Mouse (Mus musculus): ENCODE measurements around the gene Fam199x. TPM values are rescaled to one million over a fixed set of nuclear protein-coding genes. Genes with fewer than 3 reads are reported as not detected.

Gene Fam199x
- total RNA-seq (2014; rRNA removed; ENCODE audit: low replicate concordance) = 3.3 and 5.9 TPM in 2 replicates
- 2.2 and 2.4 TPM in 2 replicates for polyA plus RNA-seq (2015; fragmentation: Nextera tagmentation; extraction: Ambion mirVana)

- Histone ChIP-seq H3K9me3 (replicated peaks; ENCODE audit: control insufficient read depth, low read length) (no peaks in the 10 kb centered on the region), H3K9ac (replicated peaks; ENCODE audit: low read depth, low read length) (peak within 1 kb of the TSS; percentile 64), H3K36me3 (replicated peaks; ENCODE audit: control insufficient read depth, insufficient read depth, low read length) (no peaks in the 10 kb centered on the region), H3K4me3 (ENCODE audit: low read depth, low read length) (peak within 1 kb of the TSS; percentile 81), H3K4me2 (ENCODE audit: low read depth, low read length) (peak within 1 kb of the TSS; percentile 87), H3K27me3 (ENCODE audit: control insufficient read depth, insufficient read depth, low read length) (no peaks in the 10 kb centered on the region), H3K4me1 (ENCODE audit: control insufficient read depth, insufficient read depth) (peaks cover 3% of the 10 kb centered on the region; the same call in 1 of the 2 replicates), H3K27ac (ENCODE audit: low read depth) (0 out of 2 replicates have a peak within 1 kb of the TSS, but pooled peaks have one; percentile 7)
- TF ChIP-seq CTCF (IDR thresholded peaks at IDR 0.05; ENCODE audit: low read depth) (peak; percentile 46), EP300 (IDR thresholded peaks at IDR 0.05; ENCODE audit: low read depth) (no peak)
- 15% methylated on average over 46 of the region's 62 CpGs for WGBS
- peak; percentile 49 for DNase-seq (ENCODE audit: low spot score)
- ATAC-seq (ENCODE audit: insufficient read depth, low read depth) = peak; percentile 94
Observed at GRCm38 (mm10) chrX:137049425-137050225, at the start of gene Fam199x. Fam199x (plus strand) TSS chrX:137049594.

- no peak overlapping the region for H3K9ac ChIP-seq (replicated peaks; ENCODE audit: low read depth, low read length)
- H3K4me2 ChIP-seq (ENCODE audit: low read depth, low read length) = no peak overlapping the region
- TF ChIP-seq EP300 (IDR thresholded peaks at IDR 0.05; ENCODE audit: low read depth) (no peak), CTCF (IDR thresholded peaks at IDR 0.05; ENCODE audit: low read depth) (peak; percentile 55)
- no peak overlapping the region for H3K27ac ChIP-seq (ENCODE audit: low read depth)
- H3K27me3 ChIP-seq (ENCODE audit: control insufficient read depth, insufficient read depth, low read length) = no peaks in the 10 kb centered on the region
- ATAC-seq (ENCODE audit: insufficient read depth, low read depth) = no peak
- WGBS = 44% methylated on average over 6 of the region's 6 CpGs
- H3K4me3 ChIP-seq (ENCODE audit: low read depth, low read length) = no peak overlapping the region
- peak; percentile 41 for DNase-seq (ENCODE audit: low spot score)
- no peaks in the 10 kb centered on the region for H3K9me3 ChIP-seq (replicated peaks; ENCODE audit: control insufficient read depth, low read length)
- peaks cover 13% of the 10 kb centered on the region; the same call in 1 of the 2 replicates for H3K36me3 ChIP-seq (replicated peaks; ENCODE audit: control insufficient read depth, insufficient read depth, low read length)
- H3K4me1 ChIP-seq (ENCODE audit: control insufficient read depth, insufficient read depth) = no peaks in the 10 kb centered on the region
Observed at GRCm38 (mm10) chrX:137015099-137015709, 34.2 kb upstream of the Fam199x start.

- no peaks in the 10 kb centered on the region for H3K27me3 ChIP-seq (ENCODE audit: control insufficient read depth, insufficient read depth, low read length)
- no peak overlapping the region for H3K9ac ChIP-seq (replicated peaks; ENCODE audit: low read depth, low read length)
- H3K27ac ChIP-seq (ENCODE audit: low read depth) = no peak overlapping the region
- ATAC-seq (ENCODE audit: insufficient read depth, low read depth) (no peak), DNase-seq (ENCODE audit: low spot score) (no peak)
- no peak overlapping the region for H3K4me2 ChIP-seq (ENCODE audit: low read depth, low read length)
- H3K36me3 ChIP-seq (replicated peaks; ENCODE audit: control insufficient read depth, insufficient read depth, low read length) = peaks cover 13% of the 10 kb centered on the region; the same call in 1 of the 2 replicates
- H3K4me1 ChIP-seq (ENCODE audit: control insufficient read depth, insufficient read depth) = no peaks in the 10 kb centered on the region
- 68% methylated on average over 1 of the region's 1 CpGs for WGBS
- no peak overlapping the region for H3K4me3 ChIP-seq (ENCODE audit: low read depth, low read length)
- TF ChIP-seq CTCF (IDR thresholded peaks at IDR 0.05; ENCODE audit: low read depth) (no peak), EP300 (IDR thresholded peaks at IDR 0.05; ENCODE audit: low read depth) (no peak)
- H3K9me3 ChIP-seq (replicated peaks; ENCODE audit: control insufficient read depth, low read length) = no peaks in the 10 kb centered on the region
Observed at GRCm38 (mm10) chrX:137017668-137018067, 31.7 kb upstream of the Fam199x start.

GRCm38 (mm10) chrX:137019310-137019709 is 30.1 kb upstream of the Fam199x start:
- Histone ChIP-seq H3K27ac (ENCODE audit: low read depth) (no peak overlapping the region), H3K4me1 (ENCODE audit: control insufficient read depth, insufficient read depth) (no peaks in the 10 kb centered on the region), H3K4me3 (ENCODE audit: low read depth, low read length) (no peak overlapping the region), H3K9me3 (replicated peaks; ENCODE audit: control insufficient read depth, low read length) (no peaks in the 10 kb centered on the region), H3K9ac (replicated peaks; ENCODE audit: low read depth, low read length) (no peak overlapping the region), H3K36me3 (replicated peaks; ENCODE audit: control insufficient read depth, insufficient read depth, low read length) (0 out of 2 replicates have a peak, but pooled peaks cover 2% of the 10 kb centered on the region), H3K27me3 (ENCODE audit: control insufficient read depth, insufficient read depth, low read length) (no peaks in the 10 kb centered on the region), H3K4me2 (ENCODE audit: low read depth, low read length) (no peak overlapping the region)
- WGBS = 6% methylated on average over 1 of the region's 1 CpGs
- DNase-seq (ENCODE audit: low spot score) (peak; percentile 9), ATAC-seq (ENCODE audit: insufficient read depth, low read depth) (peak; percentile 33; the same call in 1 of the 2 replicates)
- TF ChIP-seq CTCF (IDR thresholded peaks at IDR 0.05; ENCODE audit: low read depth) = peak; percentile 61
- no peak for TF ChIP-seq EP300 (IDR thresholded peaks at IDR 0.05; ENCODE audit: low read depth)

- no peak overlapping the region for H3K27ac ChIP-seq (ENCODE audit: low read depth)
- no peaks in the 10 kb centered on the region for H3K4me1 ChIP-seq (ENCODE audit: control insufficient read depth, insufficient read depth)
- no peak overlapping the region for H3K4me3 ChIP-seq (ENCODE audit: low read depth, low read length)
- no peak for DNase-seq (ENCODE audit: low spot score)
- no peaks in the 10 kb centered on the region for H3K27me3 ChIP-seq (ENCODE audit: control insufficient read depth, insufficient read depth, low read length)
- no peak for TF ChIP-seq EP300 (IDR thresholded peaks at IDR 0.05; ENCODE audit: low read depth)
- TF ChIP-seq CTCF (IDR thresholded peaks at IDR 0.05; ENCODE audit: low read depth) = no peak
- no peak overlapping the region for H3K4me2 ChIP-seq (ENCODE audit: low read depth, low read length)
- no peak for ATAC-seq (ENCODE audit: insufficient read depth, low read depth)
- no peaks in the 10 kb centered on the region for H3K9me3 ChIP-seq (replicated peaks; ENCODE audit: control insufficient read depth, low read length)
- peaks cover 9% of the 10 kb centered on the region; the same call in 1 of the 2 replicates for H3K36me3 ChIP-seq (replicated peaks; ENCODE audit: control insufficient read depth, insufficient read depth, low read length)
- WGBS = 94% methylated on average over 8 of the region's 8 CpGs
- no peak overlapping the region for H3K9ac ChIP-seq (replicated peaks; ENCODE audit: low read depth, low read length)
Observed at GRCm38 (mm10) chrX:137030916-137031315, 18.5 kb upstream of the Fam199x start.
